Mouse (Mus musculus) megakaryocyte, embryonic 14.5 days (primary cell): ENCODE measurements around the gene Grem2.

ENCODE experiments used
- FLI1 ChIP-seq: IDR thresholded peaks from 2 replicates; pipeline ENCODE4 v1.6.1; 2012; ENCODE audit warnings: low read length, inconsistent platforms, mixed read lengths
- GATA1 ChIP-seq: IDR thresholded peaks from 3 replicates; pipeline ENCODE4 v1.6.1; 2012; ENCODE audit warnings: mixed read lengths, low read length, inconsistent platforms, borderline replicate concordance

GRCm38 (mm10) chr1:174959837-174960236 is 38.2 kb upstream of the Grem2 start:
- TF ChIP-seq GATA1 (no peak), FLI1 (no peak)
